Mouse (Mus musculus) ovary, adult 18-20 months (tissue): ENCODE data around the gene Fgd2.
A peak's percentile ranks its signal among the peaks of the same experiment; 100 is the strongest.

Experiments
- DNase-seq: peaks from one replicate; pipeline ENCODE4 v3.0.0; 2022; ENCODE audit warnings: low spot score, mixed read lengths

Fgd2 gene

DNA sequence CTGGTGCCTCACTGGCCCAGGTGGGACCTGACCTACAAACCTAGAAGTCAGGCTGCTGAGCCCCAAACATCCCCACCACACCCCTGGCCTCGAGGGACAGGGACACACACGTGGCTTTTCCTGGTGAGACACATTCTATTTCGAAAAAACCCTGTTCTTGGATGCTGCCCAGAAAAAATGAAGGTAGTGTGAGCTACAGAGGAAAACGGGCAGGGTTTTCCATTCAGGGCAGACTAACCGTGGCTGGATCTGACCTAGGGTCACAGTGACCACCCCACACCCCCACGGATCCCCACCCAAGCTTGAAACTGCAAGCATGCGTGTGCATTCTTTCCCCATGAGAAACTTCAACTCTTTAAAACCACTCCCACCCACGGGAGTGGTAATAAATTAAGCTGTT is 67.5 kb downstream of the Fgd2 start:
- peak; percentile 32 for DNase-seq

GRCm38 (mm10) chr17:29428826-29429225 is 68.1 kb downstream of the Fgd2 start:
- DNase-seq: no peak
